Mouse (Mus musculus) cerebellum, adult 2 months (tissue): ENCODE measurements at regions not wholly inside any gene's neighbourhood (a gene's known extent, or its start where the extent isn't known, plus 50 kb on each side); places are given as distances from the start of the nearest gene placed in this dataset.

Experiments used
- CTCF ChIP-seq: fragments of 200-500 bp; IDR thresholded peaks from 2 replicates; pipeline ENCODE4 v1.5.1; 2011; ENCODE audit warnings: low read depth, mild to moderate bottlenecking, control low read depth, low read length, moderate library complexity, borderline replicate concordance; ENCODE audit not compliant: insufficient read depth
- POLR2A ChIP-seq: fragments of 200-500 bp; IDR thresholded peaks from 2 replicates; pipeline ENCODE4 v1.6.1; 2011; ENCODE audit warnings: low read length, control low read depth, borderline replicate concordance; ENCODE audit not compliant: insufficient read depth

- no peak for TF ChIP-seq POLR2A
- TF ChIP-seq CTCF: no peak
Measured at GRCm38 (mm10) chr15:19549757-19550156, 731.0 kb downstream of the Cdh10 start.
